Mouse (Mus musculus) neural tube, embryonic 14.5 days (tissue): Measurements from ENCODE around the gene Prdx4. TPM values are rescaled to one million over a fixed set of nuclear protein-coding genes. Genes with fewer than 3 reads are reported as not detected.
A peak's percentile ranks its signal among the peaks of the same experiment; 100 is the strongest.
"Not testable (repeated sequence)": the region's sequence is repeated elsewhere in the genome, so short reads cannot be mapped to it uniquely, and the experiment has no call there.

ENCODE experiments used
- ATAC-seq: fragments of 200-750 bp; cut with Nextera tagmentation; 2 replicates; pipeline ENCODE4 v1.8.0; 2017; ENCODE audit warnings: low read depth, mild to moderate bottlenecking, moderate TSS enrichment, moderate library complexity
- H3K27ac ChIP-seq: fragments of 300-500 bp; sonication (generic); 2 replicates; pipeline ENCODE4 v1.5.1; 2014; ENCODE audit warnings: low read depth, mild to moderate bottlenecking, control low read depth, low read length, moderate library complexity, mixed read lengths
- H3K27me3 ChIP-seq: fragments of 300-500 bp; sonication (generic); 2 replicates; pipeline ENCODE4 v1.6.1; 2014; ENCODE audit warnings: low read length; ENCODE audit not compliant: control insufficient read depth, insufficient read depth
- H3K36me3 ChIP-seq: fragments of 300-500 bp; sonication (generic); 2 replicates; pipeline ENCODE4 v1.6.1; 2014; ENCODE audit warnings: low read length, mixed read lengths; ENCODE audit not compliant: control insufficient read depth, insufficient read depth
- H3K4me1 ChIP-seq: fragments of 300-500 bp; sonication (generic); 2 replicates; pipeline ENCODE4 v1.6.1; 2014; ENCODE audit warnings: low read length; ENCODE audit not compliant: control insufficient read depth, insufficient read depth
- H3K4me2 ChIP-seq: fragments of 300-500 bp; sonication (generic); 2 replicates; pipeline ENCODE4 v1.6.1; 2014; ENCODE audit warnings: mild to moderate bottlenecking, low read depth, low read length, control low read depth
- H3K4me3 ChIP-seq: fragments of 300-500 bp; sonication (generic); 2 replicates; pipeline ENCODE4 v1.5.1; 2014; ENCODE audit warnings: low read depth, low read length, control low read depth, mixed read lengths
- H3K9ac ChIP-seq: fragments of 300-500 bp; sonication (generic); replicated peaks from 2 replicates; pipeline ENCODE4 v1.6.1; 2014; ENCODE audit warnings: low read depth, mild to moderate bottlenecking, control low read depth, low read length, mixed read lengths
- H3K9me3 ChIP-seq: fragments of 300-500 bp; sonication (generic); 2 replicates; pipeline ENCODE4 v1.6.1; 2016; ENCODE audit warnings: low read length; ENCODE audit not compliant: control insufficient read depth
- WGBS: fragments of 180-500 bp; shearing (Covaris S2); extraction: QIAGEN DNeasy Blood & Tissue Kit; methylation state at CpG from one replicate; pipeline ENCODE4 v1.1.7; 2014; 5-methylcytosine and 5-hydroxymethylcytosine counted together
- polyA plus RNA-seq: library from polyadenylated mRNA; unstranded; fragments of >200 nt; fragmentation: Nextera tagmentation; extraction: Ambion mirVana; gene quantifications from 2 replicates; pipeline ENCODE4 v1.2.1, GENCODE M21; 2014

The Prdx4 gene
- 75.4 and 113 TPM in 2 replicates for polyA plus RNA-seq

- no peaks in the 10 kb centered on the region for H3K4me1 ChIP-seq
- no peak within 1 kb of the TSS for H3K4me2 ChIP-seq
- H3K36me3 ChIP-seq = no peaks in the 10 kb centered on the region
- H3K27me3 ChIP-seq = no peaks in the 10 kb centered on the region
- no peak for ATAC-seq
- H3K9ac ChIP-seq = no peak within 1 kb of the TSS
- H3K27ac ChIP-seq = no peak within 1 kb of the TSS
- H3K9me3 ChIP-seq = no peaks in the 10 kb centered on the region
- H3K4me3 ChIP-seq = no peak within 1 kb of the TSS
Observed at GRCm38 (mm10) chrX:155340654-155341053, at the start of gene Prdx4. Gene Prdx4 (minus strand): TSS chrX:155340754.

GRCm38 (mm10) chrX:155376538-155376937 is 36.0 kb upstream of the Prdx4 start:
- Histone ChIP-seq H3K27ac (no peak overlapping the region), H3K36me3 (no peaks in the 10 kb centered on the region), H3K4me2 (no peak overlapping the region), H3K4me1 (no peaks in the 10 kb centered on the region), H3K9me3 (no peaks in the 10 kb centered on the region), H3K9ac (no peak overlapping the region), H3K4me3 (no peak overlapping the region), H3K27me3 (no peaks in the 10 kb centered on the region)
- WGBS = 28% methylated on average over 2 of the region's 2 CpGs
- no peak for ATAC-seq

GRCm38 (mm10) chrX:155375458-155375857 is 34.9 kb upstream of the Prdx4 start:
- Histone ChIP-seq H3K36me3 (no peaks in the 10 kb centered on the region), H3K4me3 (no peak overlapping the region), H3K4me2 (no peak overlapping the region), H3K9me3 (no peaks in the 10 kb centered on the region), H3K4me1 (no peaks in the 10 kb centered on the region), H3K9ac (no peak overlapping the region), H3K27ac (no peak overlapping the region), H3K27me3 (no peaks in the 10 kb centered on the region)
- WGBS = 39% methylated on average over 1 of the region's 1 CpGs
- no peak for ATAC-seq

- not testable (repeated sequence) for H3K9me3 ChIP-seq, H3K27me3 ChIP-seq, H3K27ac ChIP-seq, H3K4me3 ChIP-seq, H3K4me2 ChIP-seq, H3K9ac ChIP-seq, ATAC-seq, H3K36me3 ChIP-seq, H3K4me1 ChIP-seq
- 58% methylated on average over 3 of the region's 3 CpGs for WGBS
Observed at GRCm38 (mm10) chrX:155370110-155370509, 29.6 kb upstream of the Prdx4 start.

- ATAC-seq = no peak
Observed at GRCm38 (mm10) chrX:155365095-155365494, 24.5 kb upstream of the Prdx4 start.

GRCm38 (mm10) chrX:155346249-155346648 is 5.7 kb upstream of the Prdx4 start:
- H3K9me3 ChIP-seq = no peaks in the 10 kb centered on the region
- H3K36me3 ChIP-seq = no peaks in the 10 kb centered on the region
- no peak overlapping the region for H3K9ac ChIP-seq
- H3K4me3 ChIP-seq = no peak overlapping the region
- no peak overlapping the region for H3K27ac ChIP-seq
- H3K4me2 ChIP-seq = no peak overlapping the region
- ATAC-seq = no peak
- 96% methylated on average over 2 of the region's 2 CpGs for WGBS
- H3K27me3 ChIP-seq = no peaks in the 10 kb centered on the region
- H3K4me1 ChIP-seq = no peaks in the 10 kb centered on the region

More at GRCm38 (mm10) chrX:155365095-155365494, 24.5 kb upstream of the Prdx4 start:
- Histone ChIP-seq H3K4me3 (no peak overlapping the region), H3K36me3 (no peaks in the 10 kb centered on the region), H3K4me1 (no peaks in the 10 kb centered on the region), H3K4me2 (no peak overlapping the region), H3K27ac (no peak overlapping the region), H3K27me3 (no peaks in the 10 kb centered on the region), H3K9ac (no peak overlapping the region), H3K9me3 (no peaks in the 10 kb centered on the region)
- WGBS = 58% methylated on average over 2 of the region's 2 CpGs

GRCm38 (mm10) chrX:155337905-155338721 is 2.4 kb downstream of the Prdx4 start:
- H3K9me3 ChIP-seq = no peaks in the 10 kb centered on the region
- no peaks in the 10 kb centered on the region for H3K36me3 ChIP-seq
- H3K4me1 ChIP-seq = no peaks in the 10 kb centered on the region
- H3K4me3 ChIP-seq = peak overlapping the region; percentile 51
- no peaks in the 10 kb centered on the region for H3K27me3 ChIP-seq
- H3K9ac ChIP-seq = peak overlapping the region; percentile 57
- ATAC-seq = peak; percentile 98
- H3K4me2 ChIP-seq = peak overlapping the region; percentile 47
- WGBS = 13% methylated on average over 49 of the region's 49 CpGs
- peak overlapping the region; percentile 57; the same call in 1 of the 2 replicates for H3K27ac ChIP-seq

- no peaks in the 10 kb centered on the region for H3K27me3 ChIP-seq
- H3K27ac ChIP-seq = no peak overlapping the region; the same call in 1 of the 2 replicates
- H3K9ac ChIP-seq = peak overlapping the region; percentile 57
- H3K4me2 ChIP-seq = peak overlapping the region; percentile 47
- peak overlapping the region; percentile 51 for H3K4me3 ChIP-seq
- ATAC-seq = no peak
- 20% methylated on average over 7 of the region's 7 CpGs for WGBS
- H3K36me3 ChIP-seq = no peaks in the 10 kb centered on the region
- no peaks in the 10 kb centered on the region for H3K4me1 ChIP-seq
- H3K9me3 ChIP-seq = no peaks in the 10 kb centered on the region
Observed at GRCm38 (mm10) chrX:155337567-155337904, 3.0 kb downstream of the Prdx4 start.

GRCm38 (mm10) chrX:155318005-155318404 is 22.5 kb downstream of the Prdx4 start:
- H3K9me3 ChIP-seq = no peaks in the 10 kb centered on the region
- H3K27me3 ChIP-seq = no peaks in the 10 kb centered on the region
- ATAC-seq = peak; percentile 46; the same call in 1 of the 2 replicates
- no peak overlapping the region for H3K4me2 ChIP-seq
- H3K4me3 ChIP-seq = no peak overlapping the region
- no peaks in the 10 kb centered on the region for H3K36me3 ChIP-seq
- no peak overlapping the region for H3K9ac ChIP-seq
- H3K4me1 ChIP-seq = no peaks in the 10 kb centered on the region
- WGBS = 49% methylated on average over 4 of the region's 4 CpGs
- H3K27ac ChIP-seq = no peak overlapping the region
